Mouse (Mus musculus): ENCODE measurements around the gene Ern2. TPM values are rescaled to one million over a fixed set of nuclear protein-coding genes. Genes with fewer than 3 reads are reported as not detected.

Ern2 gene
- polyA plus RNA-seq, 1 experiment from 2014 or later: 0.07 TPM

GRCm38 (mm10) chr7:122180720-122181119 is 5.3 kb downstream of the Ern2 start:
- H3K27ac ChIP-seq (replicated peaks; ENCODE audit: low read depth, low read length): no peak overlapping the region
- H3K9ac ChIP-seq (ENCODE audit: low read depth, low read length): no peak overlapping the region
- H3K27me3 ChIP-seq (replicated peaks; ENCODE audit: control insufficient read depth, insufficient read depth, low read length): no peaks in the 10 kb centered on the region
- peaks cover under 1% of the 10 kb centered on the region; the same call in 1 of the 2 replicates for H3K4me1 ChIP-seq (ENCODE audit: control insufficient read depth, insufficient read depth, low read length)
- no peaks in the 10 kb centered on the region for H3K9me3 ChIP-seq (ENCODE audit: control insufficient read depth, low read length)
- no peak overlapping the region for H3K4me3 ChIP-seq (ENCODE audit: low read depth, low read length)
- no peaks in the 10 kb centered on the region for H3K36me3 ChIP-seq (ENCODE audit: control insufficient read depth, insufficient read depth, low read length)
- DNase-seq (ENCODE audit: low spot score): no peak
- WGBS: 75% methylated on average over 7 of the region's 7 CpGs
- no peak overlapping the region for H3K4me2 ChIP-seq (ENCODE audit: low read depth, low read length)
- ATAC-seq (ENCODE audit: low read depth): no peak

GRCm38 (mm10) chr7:122171613-122172012 is 14.4 kb downstream of the Ern2 start:
- no peak overlapping the region for H3K4me3 ChIP-seq (ENCODE audit: low read depth, low read length)
- no peaks in the 10 kb centered on the region for H3K27me3 ChIP-seq (replicated peaks; ENCODE audit: control insufficient read depth, insufficient read depth, low read length)
- H3K9me3 ChIP-seq (ENCODE audit: control insufficient read depth, low read length): no peaks in the 10 kb centered on the region
- no peak overlapping the region for H3K9ac ChIP-seq (ENCODE audit: low read depth, low read length)
- DNase-seq (ENCODE audit: low spot score): no peak
- no peak overlapping the region for H3K4me2 ChIP-seq (ENCODE audit: low read depth, low read length)
- H3K36me3 ChIP-seq (ENCODE audit: control insufficient read depth, insufficient read depth, low read length): peaks cover 40% of the 10 kb centered on the region
- no peak overlapping the region for H3K27ac ChIP-seq (replicated peaks; ENCODE audit: low read depth, low read length)
- ATAC-seq (ENCODE audit: low read depth): no peak
- WGBS: 68% methylated on average over 10 of the region's 10 CpGs
- H3K4me1 ChIP-seq (ENCODE audit: control insufficient read depth, insufficient read depth, low read length): no peaks in the 10 kb centered on the region

GRCm38 (mm10) chr7:122170705-122171104 is 15.3 kb downstream of the Ern2 start:
- Histone ChIP-seq H3K36me3 (ENCODE audit: control insufficient read depth, insufficient read depth, low read length) (peaks cover 49% of the 10 kb centered on the region), H3K4me2 (ENCODE audit: low read depth, low read length) (no peak overlapping the region), H3K9me3 (ENCODE audit: control insufficient read depth, low read length) (no peaks in the 10 kb centered on the region), H3K27me3 (replicated peaks; ENCODE audit: control insufficient read depth, insufficient read depth, low read length) (no peaks in the 10 kb centered on the region), H3K4me1 (ENCODE audit: control insufficient read depth, insufficient read depth, low read length) (no peaks in the 10 kb centered on the region), H3K4me3 (ENCODE audit: low read depth, low read length) (no peak overlapping the region), H3K9ac (ENCODE audit: low read depth, low read length) (no peak overlapping the region), H3K27ac (replicated peaks; ENCODE audit: low read depth, low read length) (no peak overlapping the region)
- DNase-seq (ENCODE audit: low spot score) (no peak), ATAC-seq (ENCODE audit: low read depth) (no peak)
- WGBS: 85% methylated on average over 6 of the region's 6 CpGs

- ATAC-seq (ENCODE audit: low read depth) (no peak), DNase-seq (ENCODE audit: low spot score) (no peak)
- no peaks in the 10 kb centered on the region for H3K27me3 ChIP-seq (replicated peaks; ENCODE audit: control insufficient read depth, insufficient read depth, low read length)
- H3K27ac ChIP-seq (replicated peaks; ENCODE audit: low read depth, low read length): no peak overlapping the region
- no peak overlapping the region for H3K4me3 ChIP-seq (ENCODE audit: low read depth, low read length)
- H3K4me1 ChIP-seq (ENCODE audit: control insufficient read depth, insufficient read depth, low read length): no peaks in the 10 kb centered on the region
- no peak overlapping the region for H3K9ac ChIP-seq (ENCODE audit: low read depth, low read length)
- WGBS: 88% methylated on average over 7 of the region's 7 CpGs
- H3K36me3 ChIP-seq (ENCODE audit: control insufficient read depth, insufficient read depth, low read length): peaks cover 76% of the 10 kb centered on the region
- H3K4me2 ChIP-seq (ENCODE audit: low read depth, low read length): no peak overlapping the region
- no peaks in the 10 kb centered on the region for H3K9me3 ChIP-seq (ENCODE audit: control insufficient read depth, low read length)
Measured at GRCm38 (mm10) chr7:122167203-122167602, 18.8 kb downstream of the Ern2 start.

GRCm38 (mm10) chr7:122163766-122164165 is 22.2 kb downstream of the Ern2 start:
- DNase-seq (ENCODE audit: low spot score) (no peak), ATAC-seq (ENCODE audit: low read depth) (no peak)
- Histone ChIP-seq H3K4me3 (ENCODE audit: low read depth, low read length) (no peak overlapping the region), H3K27ac (replicated peaks; ENCODE audit: low read depth, low read length) (no peak overlapping the region), H3K9ac (ENCODE audit: low read depth, low read length) (no peak overlapping the region), H3K9me3 (ENCODE audit: control insufficient read depth, low read length) (no peaks in the 10 kb centered on the region), H3K36me3 (ENCODE audit: control insufficient read depth, insufficient read depth, low read length) (peaks cover 72% of the 10 kb centered on the region), H3K4me2 (ENCODE audit: low read depth, low read length) (no peak overlapping the region), H3K4me1 (ENCODE audit: control insufficient read depth, insufficient read depth, low read length) (peaks cover 17% of the 10 kb centered on the region), H3K27me3 (replicated peaks; ENCODE audit: control insufficient read depth, insufficient read depth, low read length) (no peaks in the 10 kb centered on the region)
- 96% methylated on average over 7 of the region's 8 CpGs for WGBS

- 3% methylated on average over 12 of the region's 12 CpGs for WGBS
- H3K4me1 ChIP-seq (ENCODE audit: control insufficient read depth, insufficient read depth, low read length): peaks cover 24% of the 10 kb centered on the region
- H3K36me3 ChIP-seq (ENCODE audit: control insufficient read depth, insufficient read depth, low read length): peaks cover 37% of the 10 kb centered on the region
- peak overlapping the region; percentile 72; the same call in 1 of the 2 replicates for H3K27ac ChIP-seq (replicated peaks; ENCODE audit: low read depth, low read length)
- peak overlapping the region; percentile 55 for H3K9ac ChIP-seq (ENCODE audit: low read depth, low read length)
- DNase-seq (ENCODE audit: low spot score) (peak; percentile 7), ATAC-seq (ENCODE audit: low read depth) (no peak)
- H3K4me3 ChIP-seq (ENCODE audit: low read depth, low read length): peak overlapping the region; percentile 51
- no peaks in the 10 kb centered on the region for H3K9me3 ChIP-seq (ENCODE audit: control insufficient read depth, low read length)
- H3K4me2 ChIP-seq (ENCODE audit: low read depth, low read length): peak overlapping the region; percentile 69
- no peaks in the 10 kb centered on the region for H3K27me3 ChIP-seq (replicated peaks; ENCODE audit: control insufficient read depth, insufficient read depth, low read length)
Measured at GRCm38 (mm10) chr7:122160037-122160436, 26.0 kb downstream of the Ern2 start.

- H3K27ac ChIP-seq (replicated peaks; ENCODE audit: low read depth, low read length): peak within 1 kb of the TSS; percentile 72
- WGBS: under 1% methylated on average over 60 of the region's 63 CpGs
- H3K9me3 ChIP-seq (ENCODE audit: control insufficient read depth, low read length): no peaks in the 10 kb centered on the region
- ATAC-seq (ENCODE audit: low read depth) (peak; percentile 95), DNase-seq (ENCODE audit: low spot score) (peak; percentile 97)
- H3K4me3 ChIP-seq (ENCODE audit: low read depth, low read length): peak within 1 kb of the TSS; percentile 51
- H3K9ac ChIP-seq (ENCODE audit: low read depth, low read length): peak within 1 kb of the TSS; percentile 59
- H3K4me2 ChIP-seq (ENCODE audit: low read depth, low read length): peak within 1 kb of the TSS; percentile 69
- peaks cover 30% of the 10 kb centered on the region for H3K36me3 ChIP-seq (ENCODE audit: control insufficient read depth, insufficient read depth, low read length)
- H3K4me1 ChIP-seq (ENCODE audit: control insufficient read depth, insufficient read depth, low read length): peaks cover 24% of the 10 kb centered on the region
- H3K27me3 ChIP-seq (replicated peaks; ENCODE audit: control insufficient read depth, insufficient read depth, low read length): no peaks in the 10 kb centered on the region
Measured at GRCm38 (mm10) chr7:122158915-122159902, 26.8 kb downstream of the Ern2 start, which contains the start of gene Plk1. Gene Plk1 (plus strand): TSS chr7:122159439.

GRCm38 (mm10) chr7:122158488-122158887 is 27.5 kb downstream of the Ern2 start:
- ATAC-seq (ENCODE audit: low read depth) (no peak), DNase-seq (ENCODE audit: low spot score) (no peak)
- Histone ChIP-seq H3K4me1 (ENCODE audit: control insufficient read depth, insufficient read depth, low read length) (peaks cover 24% of the 10 kb centered on the region), H3K9me3 (ENCODE audit: control insufficient read depth, low read length) (no peaks in the 10 kb centered on the region), H3K4me3 (ENCODE audit: low read depth, low read length) (peak overlapping the region; percentile 51), H3K4me2 (ENCODE audit: low read depth, low read length) (peak overlapping the region; percentile 69), H3K9ac (ENCODE audit: low read depth, low read length) (peak overlapping the region; percentile 59), H3K27me3 (replicated peaks; ENCODE audit: control insufficient read depth, insufficient read depth, low read length) (no peaks in the 10 kb centered on the region), H3K27ac (replicated peaks; ENCODE audit: low read depth, low read length) (peak overlapping the region; percentile 72), H3K36me3 (ENCODE audit: control insufficient read depth, insufficient read depth, low read length) (peaks cover 27% of the 10 kb centered on the region)
- 6% methylated on average over 13 of the region's 13 CpGs for WGBS
